Mouse (Mus musculus): ENCODE results near the gene Sh2b1. TPM values are rescaled to one million over a fixed set of nuclear protein-coding genes. Genes with fewer than 3 reads are reported as not detected.

Gene Sh2b1
- total RNA-seq, 2 experiments from 2014 or later, result 47.1 to 47.6 TPM

- DNase-seq, result no peak
- intact Hi-C loops (cut with DNase I; ENCODE audit: low total_unique reads), result no loop called here
These were observed 45.7 kb downstream of the Sh2b1 start for GRCm38 (mm10) chr7:126429503-126429898.

- DNase-seq, result peak; percentile 96
- intact Hi-C loops (cut with DNase I; ENCODE audit: low total_unique reads), result no loop called here
These were observed 46.4 kb downstream of the Sh2b1 start, which contains the start of gene Rabep2 for GRCm38 (mm10) chr7:126428631-126429502. Gene Rabep2, plus strand, starts transcription at chr7:126428759.

DNA sequence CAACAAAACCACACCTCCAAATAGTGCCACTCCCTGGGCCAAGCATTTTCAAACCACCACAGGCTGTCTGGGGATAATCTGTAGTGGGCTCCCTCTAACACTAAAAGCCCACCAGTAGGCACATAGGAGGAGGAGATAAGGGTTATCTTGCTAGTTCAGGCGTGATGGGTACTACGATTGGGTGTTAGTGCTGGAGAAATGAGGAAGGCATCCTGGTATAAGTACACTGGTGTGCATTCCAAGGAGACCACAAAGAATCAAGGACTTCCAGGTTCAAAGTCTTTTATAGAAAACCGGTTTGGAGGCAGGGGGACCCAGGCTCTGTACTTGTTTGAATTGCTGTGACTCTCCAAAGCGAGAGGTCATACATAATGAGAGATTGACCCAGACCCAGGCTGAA is 47.1 kb downstream of the Sh2b1 start:
- no peak for DNase-seq
- intact Hi-C loops (cut with DNase I; ENCODE audit: low total_unique reads), result no loop called here

DNA sequence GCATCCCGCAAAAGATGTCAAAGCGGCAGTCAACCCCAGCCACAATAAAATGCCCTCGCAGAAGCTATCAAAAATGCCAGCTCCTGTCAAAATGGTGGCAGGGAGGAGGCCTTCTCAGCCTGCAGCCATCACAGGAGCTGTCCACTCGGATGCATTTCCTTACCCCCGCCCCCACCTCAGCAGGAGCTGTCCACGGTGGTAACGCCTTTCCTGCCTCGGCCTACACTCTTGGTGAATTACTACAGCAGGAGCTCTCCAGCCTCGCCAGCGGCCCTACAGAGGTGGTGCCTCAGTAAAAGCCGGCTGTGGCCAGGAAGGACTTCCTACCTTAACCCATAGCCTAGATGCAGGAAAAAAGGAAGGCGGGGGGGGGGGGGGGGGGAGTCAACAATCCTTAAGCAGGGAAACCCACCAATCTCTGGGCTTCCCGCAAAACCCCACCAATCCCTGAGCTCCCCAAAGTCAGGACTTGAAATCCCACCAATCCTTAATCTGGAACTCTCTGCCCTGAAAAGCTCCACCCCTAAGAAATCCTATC is 47.8 kb downstream of the Sh2b1 start:
- intact Hi-C loops (cut with DNase I; ENCODE audit: low total_unique reads), result no loop called here
- DNase-seq, result no peak

DNA sequence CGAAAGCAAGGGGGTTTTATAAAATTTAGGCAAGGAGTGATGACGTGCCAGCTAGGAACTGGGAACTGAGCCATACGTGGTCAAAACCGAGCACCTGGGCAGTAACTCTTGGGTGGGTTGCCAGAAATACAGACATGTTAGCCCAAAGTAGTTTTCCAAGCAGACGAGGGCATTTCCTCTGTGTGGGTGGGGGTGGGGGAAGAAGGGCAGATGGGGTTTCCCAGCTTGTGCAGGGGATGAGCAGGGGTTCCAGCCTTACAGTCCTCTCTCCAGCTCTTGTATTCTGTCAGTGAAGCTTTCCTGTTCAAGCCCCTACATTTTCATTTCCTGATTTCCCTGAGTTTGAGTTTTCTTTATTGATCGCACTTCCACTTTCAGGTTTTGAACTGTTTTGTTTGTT is 51.1 kb downstream of the Sh2b1 start:
- no peak for DNase-seq
- intact Hi-C loops (cut with DNase I; ENCODE audit: low total_unique reads), result no loop called here

GRCm38 (mm10) chr7:126421756-126422155 is 53.5 kb downstream of the Sh2b1 start:
- intact Hi-C loops (cut with DNase I; ENCODE audit: low total_unique reads), result no loop called here
- no peak for DNase-seq

- intact Hi-C loops (cut with DNase I; ENCODE audit: low total_unique reads), result no loop called here
- no peak for DNase-seq
These were observed 56.7 kb downstream of the Sh2b1 start for GRCm38 (mm10) chr7:126418496-126418895.

DNA sequence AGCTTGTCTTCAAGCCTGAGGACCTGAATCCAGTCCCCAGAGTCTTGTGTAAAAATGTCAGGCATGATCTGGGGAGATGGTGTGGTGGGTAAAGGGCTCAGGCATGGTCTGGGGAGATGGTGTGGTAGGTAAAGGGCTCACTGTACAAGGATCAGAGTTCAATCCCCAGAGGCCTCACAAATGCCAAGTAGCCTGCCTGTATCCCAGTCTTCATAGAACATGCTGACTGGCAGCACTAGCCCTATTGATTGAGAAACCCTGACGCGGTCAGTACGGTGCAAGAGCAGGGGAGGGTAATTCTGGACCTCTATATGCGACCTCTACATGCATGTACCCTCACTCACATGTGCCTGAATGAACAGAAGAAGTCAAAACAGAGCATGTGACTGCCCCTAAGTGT is 57.6 kb downstream of the Sh2b1 start:
- no peak for DNase-seq
- intact Hi-C loops (cut with DNase I; ENCODE audit: low total_unique reads), result no loop called here

- no peak for DNase-seq
- intact Hi-C loops (cut with DNase I; ENCODE audit: low total_unique reads), result no loop called here
These were observed 58.2 kb downstream of the Sh2b1 start for GRCm38 (mm10) chr7:126417045-126417444.

Other genes with a start within 250 kb of the Sh2b1 start
- gene Sbk1, start 202.8 kb downstream of the Sh2b1 start, total RNA-seq (2021), result 10 to 100 TPM; 22.4 to 35.2 TPM
- gene Lat, start 105.9 kb downstream of the Sh2b1 start, total RNA-seq (2021), result under 1 TPM; 0.25 to 0.33 TPM
- 10 to 100 TPM; 21.5 to 26.4 TPM for gene Spns1, start 98.0 kb downstream of the Sh2b1 start, total RNA-seq (2021)
- 1 to 10 TPM; 2.1 to 2.6 TPM for gene Nfatc2ip, start 78.7 kb downstream of the Sh2b1 start, total RNA-seq (2021)
- under 1 TPM in 1 of 2 experiments, not detected in 1; 0.08 TPM for gene Cd19, start 60.5 kb downstream of the Sh2b1 start, total RNA-seq (2021)
- 10 to 100 TPM; 12.1 to 12.7 TPM for gene Rabep2, start 46.7 kb downstream of the Sh2b1 start, total RNA-seq (2021)
- over 10,000 TPM; 16,285 to 17,681 TPM for gene Atp2a1, start 12.3 kb downstream of the Sh2b1 start, total RNA-seq (2021)
- gene Tufm, start 11.9 kb upstream of the Sh2b1 start, total RNA-seq (2021), result 100 to 1,000 TPM; 117 to 146 TPM
- 10 to 100 TPM; 31.1 to 32.4 TPM for gene Atxn2l, start 28.0 kb upstream of the Sh2b1 start, total RNA-seq (2021)
- gene Eif3c, start 91.0 kb upstream of the Sh2b1 start, total RNA-seq (2021), result 100 to 1,000 TPM; 135 to 136 TPM
- gene Apobr, start 109.5 kb upstream of the Sh2b1 start, total RNA-seq (2021), result under 1 TPM; 0.55 to 0.88 TPM
- 1 to 10 TPM; 6.5 to 7.6 TPM for gene Cln3, start 110.4 kb upstream of the Sh2b1 start, total RNA-seq (2021)
- not detected for gene Il27, start 119.5 kb upstream of the Sh2b1 start, total RNA-seq (2021)
- gene Nupr1, start 155.4 kb upstream of the Sh2b1 start, total RNA-seq (2021), result 10 to 100 TPM; 15.4 to 18.3 TPM
- 10 to 100 TPM; 23.2 to 24.6 TPM for gene Sgf29, start 173.9 kb upstream of the Sh2b1 start, total RNA-seq (2021)
- gene Sult1a1, start 201.0 kb upstream of the Sh2b1 start, total RNA-seq (2021), result 10 to 100 TPM; 20.3 to 45.9 TPM
- gene Bola2, start 220.0 kb upstream of the Sh2b1 start, total RNA-seq (2021), result 10 to 100 TPM; 40.7 to 41.6 TPM
- gene Slx1b, start 220.4 kb upstream of the Sh2b1 start, total RNA-seq (2021), result 1 to 10 TPM; 3.7 to 4.6 TPM
- gene Coro1a, start 232.4 kb upstream of the Sh2b1 start, total RNA-seq (2021), result 1 to 10 TPM; 2.7 to 3.6 TPM